Mouse (Mus musculus) heart, embryonic 15.5 days (tissue): ENCODE measurements around the gene Gpr35. TPM values are rescaled to one million over a fixed set of nuclear protein-coding genes. Genes with fewer than 3 reads are reported as not detected.
A peak's percentile ranks its signal among the peaks of the same experiment; 100 is the strongest.

Source experiments
- ATAC-seq: fragments of 200-750 bp; cut with Nextera tagmentation; replicated peaks from 2 replicates; pipeline ENCODE4 v1.8.0; 2017; ENCODE audit warnings: low read depth, moderate TSS enrichment; ENCODE audit not compliant: insufficient number of reproducible peaks, insufficient read depth, low FRiP score
- H3K27ac ChIP-seq: fragments of 300-500 bp; sonication (generic); 2 replicates; pipeline ENCODE4 v1.5.1; 2015; ENCODE audit warnings: mild to moderate bottlenecking, inconsistent platforms
- H3K27me3 ChIP-seq: fragments of 300-500 bp; sonication (generic); 2 replicates; pipeline ENCODE4 v1.6.1; 2015; ENCODE audit warnings: inconsistent platforms
- H3K36me3 ChIP-seq: fragments of 300-500 bp; sonication (generic); 2 replicates; pipeline ENCODE4 v1.6.1; 2015; ENCODE audit warnings: mild to moderate bottlenecking, inconsistent platforms
- H3K4me1 ChIP-seq: fragments of 300-500 bp; sonication (generic); replicated peaks from 2 replicates; pipeline ENCODE4 v1.6.1; 2015; ENCODE audit warnings: inconsistent platforms
- H3K4me2 ChIP-seq: fragments of 300-500 bp; sonication (generic); 2 replicates; pipeline ENCODE4 v1.6.1; 2015; ENCODE audit warnings: inconsistent platforms, mild to moderate bottlenecking, moderate library complexity
- H3K4me3 ChIP-seq: fragments of 300-500 bp; sonication (generic); 2 replicates; pipeline ENCODE4 v1.5.1; 2015; ENCODE audit warnings: mild to moderate bottlenecking, inconsistent platforms
- H3K9ac ChIP-seq: fragments of 300-500 bp; sonication (generic); 2 replicates; pipeline ENCODE4 v1.6.1; 2015; ENCODE audit warnings: mild to moderate bottlenecking, inconsistent platforms
- H3K9me3 ChIP-seq: fragments of 300-500 bp; sonication (generic); replicated peaks from 2 replicates; pipeline ENCODE4 v1.6.1; 2016; ENCODE audit warnings: inconsistent platforms
- WGBS: fragments of 180-500 bp; shearing (Covaris S2); methylation state at CpG from one replicate; pipeline ENCODE4 v1.1.7; 2015; ENCODE audit warnings: mixed read lengths; 5-methylcytosine and 5-hydroxymethylcytosine counted together
- polyA plus RNA-seq: library from polyadenylated mRNA; unstranded; fragments of >200 nt; fragmentation: Nextera tagmentation; extraction: Ambion mirVana; gene quantifications from 2 replicates; pipeline ENCODE4 v1.2.1, GENCODE M21; 2015

Gpr35 gene
- polyA plus RNA-seq, 1 experiment from 2014 or later: 0.43 TPM

DNA sequence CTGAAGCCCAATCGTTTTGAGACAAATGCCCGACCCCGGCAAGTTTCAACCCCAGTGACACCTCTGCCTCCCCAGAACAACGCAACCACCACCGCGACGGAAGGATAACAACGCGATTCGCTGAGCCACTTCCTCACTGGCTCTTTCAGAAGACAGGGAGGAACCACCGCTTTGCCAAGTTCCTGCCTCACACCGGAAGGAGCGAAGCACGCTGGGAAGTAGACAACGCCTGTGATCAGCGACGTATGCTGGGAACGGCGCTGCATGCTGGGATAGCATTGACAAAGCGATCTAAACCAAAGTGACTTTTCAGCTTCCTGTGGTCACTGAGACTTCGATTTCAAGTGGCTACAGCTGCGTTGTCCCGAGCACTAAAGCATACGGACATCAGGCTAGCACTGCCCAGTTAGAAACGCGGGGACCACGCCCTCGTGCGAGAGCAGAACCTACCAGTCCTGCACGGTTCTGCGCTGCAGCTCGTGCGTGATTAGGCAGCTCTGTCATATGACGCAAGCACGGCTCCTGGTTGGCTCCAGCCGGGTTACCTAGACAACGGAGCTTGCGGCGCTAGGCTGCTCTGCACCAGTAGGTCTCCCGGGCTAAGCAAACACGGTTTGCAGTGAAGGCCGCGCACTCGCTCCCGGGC, 16.4 kb upstream of the Gpr35 start, which contains the start of gene Capn10:
Gene Capn10 (plus strand): TSS at position 195 of the 646 bp plus-strand sequence.
- H3K27ac ChIP-seq: peak within 1 kb of the TSS; percentile 97
- ATAC-seq: peak; percentile 97
- peak within 1 kb of the TSS; percentile 85 for H3K4me2 ChIP-seq
- H3K36me3 ChIP-seq: peaks cover 11% of the 10 kb centered on the region; the same call in 1 of the 2 replicates
- H3K27me3 ChIP-seq: no peaks in the 10 kb centered on the region
- H3K9me3 ChIP-seq: 0 out of 2 replicates have a peak, but pooled peaks cover 2% of the 10 kb centered on the region
- peak within 1 kb of the TSS; percentile 54 for H3K9ac ChIP-seq
- WGBS: under 1% methylated on average over 45 of the region's 45 CpGs
- H3K4me1 ChIP-seq: peaks cover 32% of the 10 kb centered on the region
- peak within 1 kb of the TSS; percentile 74 for H3K4me3 ChIP-seq

DNA sequence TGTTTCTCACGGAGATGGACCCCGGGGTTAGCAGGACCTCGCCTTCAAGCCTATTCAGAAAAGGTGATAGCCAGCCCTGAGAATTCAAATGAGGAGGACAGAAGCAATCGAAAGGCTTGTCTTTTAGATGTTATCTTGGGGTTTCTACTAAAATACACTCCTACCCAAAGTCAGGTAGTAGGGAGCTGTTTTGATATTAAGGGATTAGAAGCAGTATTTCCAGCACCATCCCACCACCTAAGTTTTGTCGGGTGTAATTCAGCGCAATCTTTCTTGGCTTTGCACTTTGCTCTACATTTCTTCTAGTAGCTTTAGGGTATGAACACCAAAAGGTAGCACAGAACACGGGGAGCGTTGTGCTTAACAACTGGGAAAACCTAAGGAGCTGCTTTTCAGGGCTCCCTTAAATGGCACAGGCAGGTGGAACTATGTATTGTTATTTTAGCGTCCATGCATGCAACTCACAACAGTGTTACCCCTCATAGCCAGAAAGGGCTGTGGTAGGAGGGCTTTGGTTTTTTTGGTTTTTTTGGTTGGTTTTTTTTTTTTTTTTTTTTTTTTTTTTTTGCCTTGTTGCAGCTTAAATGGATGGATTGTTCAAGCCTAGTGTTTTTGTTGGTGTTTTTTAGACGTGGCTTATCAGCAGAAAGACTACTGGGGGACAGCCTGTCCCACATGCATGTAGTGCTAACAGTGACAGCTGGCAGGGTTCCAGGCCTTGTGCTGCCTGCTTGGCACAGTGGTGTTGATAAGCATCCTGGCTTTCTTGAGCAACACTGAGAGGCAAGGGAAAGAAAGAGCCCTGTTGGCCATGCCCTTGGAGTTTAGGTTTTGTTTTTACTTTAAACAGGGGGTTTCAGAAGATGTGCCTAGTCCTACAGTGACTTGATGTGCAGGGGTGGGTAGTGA, 15.4 kb upstream of the Gpr35 start:
- peak overlapping the region; percentile 74 for H3K4me3 ChIP-seq
- 14% methylated on average over 10 of the region's 10 CpGs for WGBS

DNA sequence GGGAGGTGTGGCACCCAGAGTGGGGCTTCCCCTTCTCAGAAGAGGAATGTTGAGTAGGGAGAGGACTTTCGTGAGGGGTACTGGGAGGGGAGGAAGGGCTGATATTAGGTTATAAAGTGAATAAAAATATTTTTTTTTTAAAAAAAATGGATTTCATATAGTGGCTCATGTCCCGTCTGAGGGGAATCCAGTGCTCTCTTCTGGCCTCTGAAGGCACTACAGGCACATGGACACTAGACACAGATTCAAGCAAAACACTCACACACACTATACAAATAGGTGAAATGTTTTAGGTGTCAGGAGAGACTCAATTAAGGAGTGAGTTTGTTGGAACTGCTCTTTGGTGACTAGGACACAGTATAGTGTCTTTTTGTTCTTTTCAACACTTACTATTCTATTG, 14.7 kb upstream of the Gpr35 start:
- H3K36me3 ChIP-seq: peaks cover 26% of the 10 kb centered on the region
- H3K9ac ChIP-seq: no peak overlapping the region
- WGBS: 31% methylated on average over 2 of the region's 2 CpGs
- H3K4me3 ChIP-seq: peak overlapping the region; percentile 74
- H3K4me1 ChIP-seq: peaks cover 26% of the 10 kb centered on the region
- H3K27ac ChIP-seq: no peak overlapping the region
- no peak for ATAC-seq
- H3K9me3 ChIP-seq: 0 out of 2 replicates have a peak, but pooled peaks cover 2% of the 10 kb centered on the region
- H3K4me2 ChIP-seq: peak overlapping the region; percentile 85
- no peaks in the 10 kb centered on the region for H3K27me3 ChIP-seq

More for the DNA sequence above, 15.4 kb upstream of the Gpr35 start:
- no peak for ATAC-seq
- Histone ChIP-seq H3K36me3 (peaks cover 21% of the 10 kb centered on the region), H3K4me1 (peaks cover 28% of the 10 kb centered on the region), H3K9me3 (0 out of 2 replicates have a peak, but pooled peaks cover 2% of the 10 kb centered on the region), H3K27ac (peak overlapping the region; percentile 97), H3K27me3 (no peaks in the 10 kb centered on the region), H3K4me2 (peak overlapping the region; percentile 85), H3K9ac (peak overlapping the region; percentile 54)

DNA sequence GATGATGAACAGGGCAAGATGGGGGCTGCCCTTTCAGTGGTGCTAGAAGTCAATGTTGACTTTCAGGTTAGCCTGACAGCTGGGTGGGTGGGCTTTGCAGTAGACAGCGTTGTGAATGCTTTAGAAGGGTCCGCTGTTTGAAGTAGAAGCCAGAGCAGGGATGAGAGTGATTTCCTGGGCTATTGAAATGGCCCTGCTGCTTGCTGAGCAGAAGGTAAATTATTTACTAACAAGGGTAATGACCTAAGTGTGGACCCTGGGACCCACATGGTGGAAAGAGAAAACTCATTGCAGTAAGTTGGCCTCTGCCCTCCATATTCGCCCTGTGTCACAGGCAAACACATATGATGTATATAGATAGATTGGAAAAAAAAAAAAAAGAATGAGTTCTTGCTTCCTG, 14.2 kb upstream of the Gpr35 start:
- ATAC-seq: no peak
- 0 out of 2 replicates have a peak, but pooled peaks cover 2% of the 10 kb centered on the region for H3K9me3 ChIP-seq
- H3K36me3 ChIP-seq: peaks cover 29% of the 10 kb centered on the region
- 88% methylated on average over 3 of the region's 3 CpGs for WGBS
- no peak overlapping the region for H3K27ac ChIP-seq
- no peak overlapping the region for H3K9ac ChIP-seq
- H3K4me1 ChIP-seq: peaks cover 26% of the 10 kb centered on the region
- no peak overlapping the region for H3K4me2 ChIP-seq
- no peaks in the 10 kb centered on the region for H3K27me3 ChIP-seq
- no peak overlapping the region for H3K4me3 ChIP-seq

DNA sequence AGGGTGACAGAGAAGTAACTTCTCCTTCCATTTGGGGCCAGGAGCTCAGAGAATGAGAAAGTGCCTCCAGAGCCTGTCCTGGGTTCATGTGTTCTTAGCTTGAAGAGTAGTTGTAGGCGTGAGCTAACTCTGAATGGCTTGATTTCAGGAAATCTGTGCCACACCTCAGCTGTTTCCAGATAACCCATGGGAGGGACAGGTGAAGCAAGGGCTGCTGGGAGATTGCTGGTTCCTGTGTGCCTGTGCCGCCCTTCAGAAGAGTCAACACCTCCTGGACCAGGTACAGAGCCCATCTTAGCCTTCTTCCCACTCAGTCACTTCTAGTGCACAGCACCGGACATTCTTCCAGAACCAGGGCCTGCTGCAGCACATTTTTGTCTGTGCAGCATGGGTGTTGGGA, 12.9 kb upstream of the Gpr35 start:
- H3K27ac ChIP-seq: no peak overlapping the region
- H3K4me3 ChIP-seq: no peak overlapping the region
- no peaks in the 10 kb centered on the region for H3K27me3 ChIP-seq
- no peak overlapping the region for H3K9ac ChIP-seq
- 78% methylated on average over 3 of the region's 3 CpGs for WGBS
- ATAC-seq: no peak
- H3K4me1 ChIP-seq: peaks cover 26% of the 10 kb centered on the region
- H3K9me3 ChIP-seq: 0 out of 2 replicates have a peak, but pooled peaks cover 2% of the 10 kb centered on the region
- peaks cover 31% of the 10 kb centered on the region for H3K36me3 ChIP-seq
- no peak overlapping the region for H3K4me2 ChIP-seq

DNA sequence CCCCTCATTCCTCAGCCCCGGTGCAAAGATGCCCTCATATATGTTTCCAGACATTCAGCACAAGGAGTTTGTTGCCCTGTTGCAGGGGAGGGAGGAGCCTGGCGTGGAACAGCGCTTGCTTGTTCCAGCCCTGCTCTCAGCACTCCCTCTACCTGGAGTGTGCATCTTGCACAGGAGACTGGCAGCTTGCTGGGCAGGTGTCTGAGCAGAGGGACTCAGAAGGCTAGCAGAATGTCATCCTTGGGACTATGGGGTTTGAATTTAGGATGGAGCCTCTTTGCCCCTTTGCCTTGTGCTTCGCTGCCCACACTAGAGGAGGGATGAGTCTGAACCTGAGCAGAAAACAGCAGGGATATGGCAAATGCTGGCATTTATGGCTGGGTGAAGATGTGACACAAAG, 10.9 kb upstream of the Gpr35 start:
- Histone ChIP-seq H3K4me2 (no peak overlapping the region), H3K4me3 (no peak overlapping the region), H3K27me3 (no peaks in the 10 kb centered on the region), H3K36me3 (peaks cover 43% of the 10 kb centered on the region), H3K27ac (no peak overlapping the region), H3K9ac (no peak overlapping the region), H3K9me3 (no peaks in the 10 kb centered on the region), H3K4me1 (peaks cover 20% of the 10 kb centered on the region)
- 91% methylated on average over 4 of the region's 4 CpGs for WGBS
- ATAC-seq: no peak

DNA sequence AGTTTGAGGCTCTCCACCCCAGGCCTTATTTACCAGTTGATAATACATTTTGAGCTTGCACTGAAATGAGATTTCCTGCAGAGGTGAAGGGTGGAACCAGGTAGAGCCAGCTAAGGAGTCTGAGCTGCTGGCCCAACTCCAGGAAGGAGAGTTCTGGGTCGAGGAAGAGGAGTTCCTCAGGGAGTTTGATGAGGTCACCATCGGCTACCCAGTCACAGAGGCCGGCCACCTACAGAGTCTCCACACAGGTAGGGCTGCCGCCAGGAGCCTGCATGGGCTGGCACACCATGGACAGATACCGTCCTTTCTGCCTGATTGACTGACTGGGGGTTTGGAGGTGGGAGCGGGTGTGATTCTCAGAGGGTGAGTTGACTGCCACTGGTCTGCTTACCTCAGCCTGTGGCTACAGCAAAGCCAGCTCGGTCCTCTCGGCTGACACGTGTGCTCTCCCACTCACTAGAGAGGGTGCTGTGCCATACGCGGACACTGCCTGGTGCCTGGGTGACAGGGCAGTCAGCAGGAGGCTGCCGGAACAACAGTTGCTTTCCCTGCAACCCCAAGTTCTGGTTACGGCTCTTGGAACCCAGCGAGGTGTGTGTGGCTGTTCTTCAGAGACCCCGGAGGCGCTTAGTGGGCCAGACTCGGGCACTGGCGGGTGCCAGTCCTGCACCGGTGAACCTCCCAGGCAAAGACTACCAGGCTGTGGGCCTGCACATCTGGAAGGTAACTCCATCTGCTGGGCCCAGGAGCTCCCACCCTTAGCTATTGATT, 7.3 kb upstream of the Gpr35 start:
- Histone ChIP-seq H3K4me2 (no peak overlapping the region), H3K9me3 (no peaks in the 10 kb centered on the region), H3K27me3 (no peaks in the 10 kb centered on the region), H3K9ac (no peak overlapping the region), H3K4me3 (no peak overlapping the region), H3K36me3 (peaks cover 69% of the 10 kb centered on the region), H3K4me1 (no peaks in the 10 kb centered on the region), H3K27ac (no peak overlapping the region)
- ATAC-seq: no peak
- 91% methylated on average over 19 of the region's 19 CpGs for WGBS

DNA sequence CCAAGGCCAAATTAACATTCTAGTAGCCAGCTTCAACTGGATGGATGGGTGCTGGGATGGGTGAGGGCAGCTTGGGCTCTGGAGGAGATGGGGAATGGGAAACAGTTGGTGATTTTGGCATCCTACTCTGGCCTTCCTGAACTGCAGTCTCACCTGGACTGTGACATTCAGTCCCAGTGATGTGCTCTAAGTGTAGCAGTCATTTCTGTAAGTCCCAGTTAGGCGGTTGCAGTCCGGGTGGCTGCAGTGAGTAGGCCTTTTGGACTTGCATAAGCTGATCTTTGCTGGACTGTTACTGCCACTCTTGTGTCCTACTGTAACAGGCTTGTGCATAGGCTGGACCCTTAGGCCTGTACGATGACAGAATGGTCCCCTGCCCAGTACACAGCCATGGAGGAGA, 2.7 kb upstream of the Gpr35 start:
- H3K27me3 ChIP-seq: no peaks in the 10 kb centered on the region
- H3K4me1 ChIP-seq: no peaks in the 10 kb centered on the region
- ATAC-seq: no peak
- WGBS: 92% methylated on average over 3 of the region's 3 CpGs
- no peak overlapping the region for H3K4me3 ChIP-seq
- no peak overlapping the region for H3K4me2 ChIP-seq
- no peak overlapping the region for H3K9ac ChIP-seq
- H3K27ac ChIP-seq: no peak overlapping the region
- H3K36me3 ChIP-seq: peaks cover 41% of the 10 kb centered on the region
- no peaks in the 10 kb centered on the region for H3K9me3 ChIP-seq

DNA sequence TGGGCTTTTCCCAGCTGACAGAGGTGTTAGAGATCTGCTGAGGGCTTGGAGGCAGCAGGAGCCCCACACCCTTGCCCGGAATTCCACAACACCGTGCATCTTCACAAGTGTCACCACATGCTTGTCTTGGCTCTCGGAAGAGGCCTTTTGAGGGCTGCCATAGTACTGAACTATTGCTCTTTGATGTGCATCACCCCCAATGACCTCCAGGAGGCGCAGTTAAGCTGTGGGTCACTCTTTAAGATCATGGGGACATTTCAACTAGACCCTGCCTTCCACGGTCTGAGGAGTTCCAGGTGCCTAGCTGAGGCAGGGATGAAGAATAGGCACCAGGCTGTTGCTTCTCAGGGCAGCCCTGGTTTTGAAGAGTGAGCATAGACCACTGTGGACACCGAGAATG, 1.2 kb upstream of the Gpr35 start:
- whole genome bisulfite sequencing: 56% methylated on average over 6 of the region's 6 CpGs
- Histone ChIP-seq H3K9ac (no peak overlapping the region), H3K27me3 (no peaks in the 10 kb centered on the region)

DNA sequence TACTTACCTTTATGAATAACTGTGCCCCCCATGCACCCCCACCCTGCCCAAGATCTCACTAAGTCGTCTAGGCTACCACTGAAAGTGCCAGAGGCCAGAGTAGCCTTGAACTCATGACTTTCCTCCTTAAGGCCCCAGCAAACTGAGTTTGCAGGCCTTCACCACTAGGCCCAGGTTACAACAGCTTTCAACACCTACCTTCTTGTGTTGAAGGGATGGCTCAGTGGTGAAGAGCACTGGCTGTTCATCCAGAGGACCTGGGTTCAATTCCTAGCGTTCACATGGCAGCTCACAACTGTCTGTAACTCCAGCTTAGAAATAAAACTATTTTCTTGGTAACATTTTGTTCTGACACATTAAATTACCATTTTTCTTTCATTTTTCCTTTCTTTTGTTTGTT, 3.0 kb downstream of the Gpr35 start:
- no peak overlapping the region for H3K4me3 ChIP-seq
- WGBS: 66% methylated on average over 2 of the region's 2 CpGs
- H3K4me2 ChIP-seq: no peak overlapping the region
- no peaks in the 10 kb centered on the region for H3K27me3 ChIP-seq
- no peak overlapping the region for H3K27ac ChIP-seq
- H3K9me3 ChIP-seq: no peaks in the 10 kb centered on the region
- no peak for ATAC-seq
- no peaks in the 10 kb centered on the region for H3K4me1 ChIP-seq
- no peak overlapping the region for H3K9ac ChIP-seq
- peaks cover 2% of the 10 kb centered on the region; the same call in 1 of the 2 replicates for H3K36me3 ChIP-seq

More for the DNA sequence above, 1.2 kb upstream of the Gpr35 start:
- no peaks in the 10 kb centered on the region for H3K4me1 ChIP-seq
- H3K4me2 ChIP-seq: no peak overlapping the region
- H3K4me3 ChIP-seq: no peak overlapping the region
- peaks cover 32% of the 10 kb centered on the region; the same call in 1 of the 2 replicates for H3K36me3 ChIP-seq
- ATAC-seq: no peak
- H3K9me3 ChIP-seq: no peaks in the 10 kb centered on the region
- no peak overlapping the region for H3K27ac ChIP-seq
